Comparison of ENCODE assay signal across 10 mouse cellular contexts in the genomic region with DNA sequence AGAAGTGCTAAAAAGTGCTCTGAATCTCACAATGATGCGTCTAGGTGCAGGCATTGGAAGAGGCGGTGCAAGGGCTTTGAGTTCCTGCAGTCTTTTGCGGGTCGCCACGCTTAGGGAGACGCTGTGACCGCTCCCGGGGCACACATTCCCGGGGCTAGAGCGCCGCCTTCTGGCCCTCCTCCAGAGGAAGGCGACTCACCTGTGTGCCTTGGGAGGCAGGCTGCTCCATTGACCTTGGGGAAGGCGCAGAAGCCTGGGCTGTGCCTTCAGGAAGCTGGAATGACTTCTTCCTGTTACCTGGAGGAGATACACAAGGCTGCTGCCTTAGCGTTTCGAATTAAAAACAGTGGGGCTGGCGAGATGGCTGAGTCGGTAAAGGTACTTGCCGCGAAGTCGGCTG. TPM values are rescaled to one million over a fixed set of nuclear protein-coding genes. Genes with fewer than 3 reads are reported as not detected.
DNase-seq lines count a peak whose midpoint lies in the region; ATAC-seq and TF ChIP-seq lines count a peak whose summit lies in the region.
"Had no signal": no experiment of that assay in that cellular context is flagged by ENCODE, and none has a peak within 500 bp of the region (broad histone marks: within the 10 kb centered on the region; RNA-seq: fewer than 3 reads in every experiment).

No protein-coding gene starts in this region.

- ATAC-seq in forebrain, postnatal 0 days = no peak
- ATAC-seq in forebrain, embryonic 15.5 days (replicated peaks) = no peak
- ATAC-seq in intestine, embryonic 16.5 days = peak; percentile 49

- H3K9me3 ChIP-seq in forebrain, postnatal 0 days (ENCODE audit: low read length) = no peaks in the 10 kb centered on the region
- no peaks in the 10 kb centered on the region for H3K9me3 ChIP-seq in forebrain, embryonic 15.5 days
- no peaks in the 10 kb centered on the region for H3K9me3 ChIP-seq in intestine, embryonic 16.5 days (ENCODE audit: control insufficient read depth, low read length)

- peak; percentile 51 for TF ChIP-seq CTCF in forebrain, postnatal 0 days (IDR thresholded peaks at IDR 0.05; ENCODE audit: low read depth)
- no peak for TF ChIP-seq CTCF in thymus, adult 2 months (IDR thresholded peaks at IDR 0.05; ENCODE audit: borderline replicate concordance, control insufficient read depth, extremely low read depth, insufficient read depth, low read length, poor library complexity)

- no peaks in the 10 kb centered on the region for H3K36me3 ChIP-seq in forebrain, postnatal 0 days (ENCODE audit: insufficient read depth)
- no peaks in the 10 kb centered on the region for H3K36me3 ChIP-seq in forebrain, embryonic 15.5 days
- no peaks in the 10 kb centered on the region for H3K36me3 ChIP-seq in thymus, adult 2 months (ENCODE audit: control insufficient read depth, insufficient read depth, low read length)
- no peaks in the 10 kb centered on the region for H3K36me3 ChIP-seq in intestine, embryonic 16.5 days (ENCODE audit: control insufficient read depth, insufficient read depth, low read length)

- no peak overlapping the region for H3K4me3 ChIP-seq in forebrain, postnatal 0 days (ENCODE audit: low read depth, low read length)
- H3K4me3 ChIP-seq in forebrain, embryonic 15.5 days = no peak overlapping the region
- H3K4me3 ChIP-seq in thymus, adult 2 months (ENCODE audit: control insufficient read depth, insufficient read depth, low read length) = no peak overlapping the region
- no peak overlapping the region for H3K4me3 ChIP-seq in intestine, embryonic 16.5 days (ENCODE audit: low read length)

- H3K27ac ChIP-seq in forebrain, postnatal 0 days (ENCODE audit: low read depth, low read length) = no peak overlapping the region
- H3K27ac ChIP-seq in forebrain, embryonic 15.5 days (replicated peaks) = no peak overlapping the region
- H3K27ac ChIP-seq in thymus, adult 2 months (ENCODE audit: control insufficient read depth, insufficient read depth, low read length) = no peak overlapping the region
- no peak overlapping the region for H3K27ac ChIP-seq in intestine, embryonic 16.5 days (ENCODE audit: low read length)

- WGBS in forebrain, postnatal 0 days = 12% methylated on average over 20 of the region's 20 CpGs
- 14% methylated on average over 20 of the region's 20 CpGs for WGBS in forebrain, embryonic 15.5 days
- WGBS in thymus, adult 2 months = 18% methylated on average over 20 of the region's 20 CpGs
- 19% methylated on average over 20 of the region's 20 CpGs for WGBS in intestine, embryonic 16.5 days

- H3K4me2 ChIP-seq in forebrain, postnatal 0 days (ENCODE audit: low read depth) = no peak overlapping the region
- H3K4me2 ChIP-seq in forebrain, embryonic 15.5 days (replicated peaks) = no peak overlapping the region
- H3K4me2 ChIP-seq in intestine, embryonic 16.5 days (ENCODE audit: low read depth, low read length) = no peak overlapping the region; the same call in 1 of the 2 replicates

- no peaks in the 10 kb centered on the region for H3K4me1 ChIP-seq in forebrain, postnatal 0 days (ENCODE audit: insufficient read depth)
- H3K4me1 ChIP-seq in forebrain, embryonic 15.5 days = 0 out of 2 replicates have a peak, but pooled peaks cover 2% of the 10 kb centered on the region
- H3K4me1 ChIP-seq in thymus, adult 2 months (replicated peaks; ENCODE audit: control insufficient read depth, insufficient read depth, low read length) = no peaks in the 10 kb centered on the region
- peaks cover 11% of the 10 kb centered on the region for H3K4me1 ChIP-seq in intestine, embryonic 16.5 days (ENCODE audit: control insufficient read depth, insufficient read depth, low read length)

- intact Hi-C loops in gastrocnemius, postnatal 14 days (cut with DNase I; ENCODE audit: low total_unique reads) = no loop called here

- H3K27me3 ChIP-seq in forebrain, postnatal 0 days (ENCODE audit: insufficient read depth, low read length) = peaks cover 64% of the 10 kb centered on the region
- H3K27me3 ChIP-seq in forebrain, embryonic 15.5 days = peaks cover 80% of the 10 kb centered on the region
- H3K27me3 ChIP-seq in thymus, adult 2 months (ENCODE audit: control insufficient read depth, insufficient read depth, low read length) = no peaks in the 10 kb centered on the region; the same call in 1 of the 2 replicates
- H3K27me3 ChIP-seq in intestine, embryonic 16.5 days (replicated peaks; ENCODE audit: control insufficient read depth, insufficient read depth, low read length) = peaks cover 9% of the 10 kb centered on the region; the same call in 1 of the 2 replicates

- no peak for DNase-seq in forebrain, postnatal 0 days
- peak; percentile 19 for DNase-seq in thymus, adult 2 months
- no peak for DNase-seq in thymus, adult 18-20 months
- peak; percentile 68 for DNase-seq in yolk sac, embryonic 10.5 days (ENCODE audit: low spot score)
- DNase-seq in gastrocnemius, postnatal 14 days = no peak
- no peak for DNase-seq in adrenal gland, adult (ENCODE audit: inconsistent age in 2 of 2, low spot score in 1 of 2)
- DNase-seq: layer of hippocampus, adult 9-11 months had no signal

- H3K9ac ChIP-seq in forebrain, postnatal 0 days = no peak overlapping the region
- H3K9ac ChIP-seq in forebrain, embryonic 15.5 days (replicated peaks) = no peak overlapping the region
- H3K9ac ChIP-seq in intestine, embryonic 16.5 days (ENCODE audit: low read depth, low read length) = no peak overlapping the region

- TF ChIP-seq POLR2A in thymus, adult 2 months (IDR thresholded peaks at IDR 0.05; ENCODE audit: control insufficient read depth, extremely low read depth, insufficient read depth, low read length, poor library complexity) = no peak

RNA-seq across cellular contexts. Expression of a gene that starts 12.9 kb away (rescaled TPM):
- total RNA-seq in forebrain, postnatal 0 days (2014; rRNA removed) = not detected in 2 replicates
- not detected in 2 replicates for polyA plus RNA-seq in forebrain, postnatal 0 days (2015; fragmentation: Nextera tagmentation; extraction: Ambion mirVana)
- not detected in 2 replicates for polyA plus RNA-seq in forebrain, embryonic 15.5 days (2015; fragmentation: Nextera tagmentation; extraction: Ambion mirVana)
- 0.32 TPM in 2 replicates for polyA plus RNA-seq in thymus, adult 2 months (2012; rRNA removed)
- 42.1 and 46.2 TPM in 2 replicates for polyA plus RNA-seq in intestine, embryonic 16.5 days (2015; fragmentation: Nextera tagmentation; extraction: Ambion mirVana)
- not detected for total RNA-seq in gastrocnemius, postnatal 14 days (2021)
- total RNA-seq: adrenal gland, postnatal 36 days had no signal

RNA-seq across cellular contexts. Expression of a gene that starts 24.4 kb away (rescaled TPM):
- not detected in 2 replicates for total RNA-seq in forebrain, postnatal 0 days (2014; rRNA removed)
- not detected in 2 replicates for polyA plus RNA-seq in forebrain, postnatal 0 days (2015; fragmentation: Nextera tagmentation; extraction: Ambion mirVana)
- polyA plus RNA-seq in forebrain, embryonic 15.5 days (2015; fragmentation: Nextera tagmentation; extraction: Ambion mirVana) = not detected in 2 replicates
- polyA plus RNA-seq in thymus, adult 2 months (2012; rRNA removed) = 0.06 TPM in 1 of 2 replicates, not detected in the other
- polyA plus RNA-seq in intestine, embryonic 16.5 days (2015; fragmentation: Nextera tagmentation; extraction: Ambion mirVana) = 3.8 and 5.3 TPM in 2 replicates
- total RNA-seq in gastrocnemius, postnatal 14 days (2021) = not detected
- total RNA-seq: adrenal gland, postnatal 36 days had no signal

RNA-seq across cellular contexts. Expression of a gene that starts 28.1 kb away (rescaled TPM):
- not detected in 2 replicates for total RNA-seq in forebrain, postnatal 0 days (2014; rRNA removed)
- not detected in 2 replicates for polyA plus RNA-seq in forebrain, postnatal 0 days (2015; fragmentation: Nextera tagmentation; extraction: Ambion mirVana)
- not detected in 2 replicates for polyA plus RNA-seq in forebrain, embryonic 15.5 days (2015; fragmentation: Nextera tagmentation; extraction: Ambion mirVana)
- polyA plus RNA-seq in thymus, adult 2 months (2012; rRNA removed) = 0.15 and 0.87 TPM in 2 replicates
- 2.6 TPM in 2 replicates for polyA plus RNA-seq in intestine, embryonic 16.5 days (2015; fragmentation: Nextera tagmentation; extraction: Ambion mirVana)
- total RNA-seq in gastrocnemius, postnatal 14 days (2021) = not detected

Comparison
In these comparisons a context has a peak if more than half of its experiments do, and no peak if none do; other contexts are left out.
1. DNase-seq: peak in thymus, adult 2 months (single experiment) and yolk sac, embryonic 10.5 days (single experiment); none in forebrain, postnatal 0 days (single experiment), thymus, adult 18-20 months (0 of 2), gastrocnemius, postnatal 14 days (single experiment) and adrenal gland, adult (0 of 2).
2. RNA of a gene that starts 12.9 kb away (polyA plus RNA-seq): 42.1 to 46.2 TPM in intestine, embryonic 16.5 days; 0.32 TPM in thymus, adult 2 months, not detected in forebrain, postnatal 0 days and not detected in forebrain, embryonic 15.5 days; every median in the first group is over 10 times any median in the second.